Mouse (Mus musculus): ENCODE measurements around the gene Rnase2b. TPM values are rescaled to one million over a fixed set of nuclear protein-coding genes. Genes with fewer than 3 reads are reported as not detected.
"Not testable (repeated sequence)": the region's sequence is repeated elsewhere in the genome, so short reads cannot be mapped to it uniquely, and the experiment has no call there.

Gene Rnase2b
- polyA plus RNA-seq, 1 experiment: not detected

DNA sequence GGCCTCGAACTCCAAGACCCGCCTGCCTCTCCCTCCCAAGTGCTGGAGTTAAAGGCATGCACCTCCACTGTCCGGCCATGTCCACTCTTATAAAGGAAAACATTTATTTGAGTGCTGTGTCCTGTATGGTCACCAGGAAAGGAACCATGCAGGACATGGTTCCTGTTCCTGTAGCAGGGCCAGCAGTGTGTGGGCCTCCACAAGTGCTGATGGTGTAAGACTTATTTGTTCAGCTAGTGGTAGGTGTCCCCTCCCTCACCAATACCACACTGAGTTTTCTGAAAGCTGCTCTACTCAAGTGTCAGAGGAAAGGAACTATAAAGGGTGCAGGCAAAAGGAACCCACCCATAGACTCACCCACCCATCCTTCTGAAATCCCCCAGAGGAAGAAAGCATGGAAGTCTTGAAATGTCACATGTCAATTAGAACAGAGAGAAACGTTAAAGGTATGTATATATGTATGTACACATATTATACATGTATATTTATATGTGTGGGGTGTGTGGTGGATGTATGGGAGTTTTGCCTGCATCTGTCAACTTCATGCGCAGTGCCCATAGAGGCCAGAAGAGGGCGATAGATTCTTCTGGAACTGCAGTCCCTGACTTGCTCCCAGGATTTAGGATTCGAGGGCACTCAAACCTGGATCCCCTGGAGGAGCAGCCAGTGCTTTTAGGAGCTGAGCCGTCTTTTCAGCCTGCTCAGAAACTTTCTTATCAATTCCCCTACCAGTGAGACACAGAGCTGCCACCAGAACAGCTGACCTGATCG, 10.2 kb downstream of the Rnase2b start:
- not testable (repeated sequence) for H3K4me3 ChIP-seq (ENCODE audit: low read depth, low read length); H3K4me1 ChIP-seq (ENCODE audit: control insufficient read depth, insufficient read depth, low read length); H3K9me3 ChIP-seq (replicated peaks; ENCODE audit: control insufficient read depth, insufficient read depth, low read length, poor library complexity, severe bottlenecking); H3K27ac ChIP-seq (ENCODE audit: insufficient read depth, low read length); H3K36me3 ChIP-seq (ENCODE audit: control insufficient read depth, insufficient read depth, low read length, poor library complexity, severe bottlenecking); H3K9ac ChIP-seq (ENCODE audit: low read depth, poor library complexity, severe bottlenecking); H3K27me3 ChIP-seq (ENCODE audit: control insufficient read depth, insufficient read depth, low read length, poor library complexity, severe bottlenecking)
- TF ChIP-seq CTCF (IDR thresholded peaks at IDR 0.05; ENCODE audit: low read depth, low read length): peak; percentile 76

DNA sequence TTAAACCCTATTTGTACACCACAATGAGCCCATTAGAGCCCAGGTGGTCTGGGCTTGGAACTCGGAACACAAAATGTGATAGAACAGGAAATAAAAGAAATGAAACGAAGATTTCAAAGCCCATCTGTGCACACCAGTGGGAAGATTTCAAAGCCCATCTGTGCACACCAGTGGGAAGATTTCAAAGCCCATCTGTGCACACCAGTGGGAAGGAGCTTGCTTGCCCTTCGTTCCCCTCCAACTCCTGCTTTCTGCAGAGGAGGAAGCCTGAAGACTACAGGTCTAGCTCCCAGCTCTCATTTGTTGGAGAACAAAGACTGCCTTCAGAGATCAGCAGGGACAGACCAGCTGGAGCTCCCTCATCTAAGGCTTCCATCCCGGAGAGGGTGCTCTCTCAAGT, 10.9 kb downstream of the Rnase2b start:
- H3K4me3 ChIP-seq (ENCODE audit: low read depth, low read length); H3K36me3 ChIP-seq (ENCODE audit: control insufficient read depth, insufficient read depth, low read length, poor library complexity, severe bottlenecking); H3K27ac ChIP-seq (ENCODE audit: insufficient read depth, low read length); H3K9ac ChIP-seq (ENCODE audit: low read depth, poor library complexity, severe bottlenecking); H3K27me3 ChIP-seq (ENCODE audit: control insufficient read depth, insufficient read depth, low read length, poor library complexity, severe bottlenecking); H3K4me1 ChIP-seq (ENCODE audit: control insufficient read depth, insufficient read depth, low read length); H3K9me3 ChIP-seq (replicated peaks; ENCODE audit: control insufficient read depth, insufficient read depth, low read length, poor library complexity, severe bottlenecking): not testable (repeated sequence)

DNA sequence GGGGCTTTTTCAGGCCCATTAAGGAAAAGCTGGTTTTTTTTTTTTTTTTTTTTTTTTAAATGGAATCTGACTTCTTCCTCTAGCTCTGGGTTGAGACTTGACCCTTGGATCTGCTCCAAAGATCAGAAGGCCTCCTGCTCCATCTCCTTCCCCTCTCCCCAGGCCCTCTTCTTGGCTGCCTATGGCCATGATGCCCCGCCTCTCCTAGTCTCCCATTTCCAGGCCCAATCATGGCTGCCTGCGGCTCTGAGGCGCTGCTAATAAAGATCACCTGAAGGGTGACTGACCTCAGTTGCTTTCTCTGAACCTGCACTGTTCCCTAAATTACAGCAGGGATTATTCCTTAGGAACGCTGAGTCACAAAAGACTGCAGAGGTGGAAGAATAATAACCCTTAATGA, 11.8 kb downstream of the Rnase2b start:
- Histone ChIP-seq H3K27ac (ENCODE audit: insufficient read depth, low read length) (no peak overlapping the region), H3K36me3 (ENCODE audit: control insufficient read depth, insufficient read depth, low read length, poor library complexity, severe bottlenecking) (no peaks in the 10 kb centered on the region), H3K9ac (ENCODE audit: low read depth, poor library complexity, severe bottlenecking) (no peak overlapping the region), H3K4me1 (ENCODE audit: control insufficient read depth, insufficient read depth, low read length) (no peaks in the 10 kb centered on the region), H3K9me3 (replicated peaks; ENCODE audit: control insufficient read depth, insufficient read depth, low read length, poor library complexity, severe bottlenecking) (no peaks in the 10 kb centered on the region), H3K27me3 (ENCODE audit: control insufficient read depth, insufficient read depth, low read length, poor library complexity, severe bottlenecking) (no peaks in the 10 kb centered on the region), H3K4me3 (ENCODE audit: low read depth, low read length) (no peak overlapping the region)
- no peak for TF ChIP-seq EP300 (IDR thresholded peaks at IDR 0.05; ENCODE audit: insufficient read depth, low read depth, low read length)
- no peak for TF ChIP-seq CTCF (IDR thresholded peaks at IDR 0.05; ENCODE audit: low read depth, low read length)
- TF ChIP-seq POLR2A (IDR thresholded peaks at IDR 0.05; ENCODE audit: insufficient read depth, low read length): no peak

DNA sequence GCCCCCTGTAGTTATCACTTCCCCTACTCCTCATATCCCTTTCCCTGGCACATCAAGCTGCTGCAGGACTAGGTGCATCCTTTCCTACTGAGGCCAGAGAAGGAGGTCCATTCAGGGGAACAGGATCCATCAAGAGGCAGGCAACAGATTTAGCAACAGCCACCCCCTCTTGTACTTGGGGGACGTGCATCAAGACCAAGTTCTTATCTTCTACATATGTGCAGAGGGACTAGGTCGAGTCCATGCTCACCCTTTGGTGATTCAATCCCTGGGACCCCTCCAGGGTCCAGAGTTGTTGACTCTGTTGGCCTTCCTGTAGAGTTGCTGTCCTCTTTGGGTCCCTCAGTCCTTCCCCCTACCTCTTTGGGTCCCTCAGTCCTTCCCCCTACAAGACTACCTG, 19.0 kb downstream of the Rnase2b start:
- not testable (repeated sequence) for H3K27me3 ChIP-seq (ENCODE audit: control insufficient read depth, insufficient read depth, low read length, poor library complexity, severe bottlenecking); H3K9ac ChIP-seq (ENCODE audit: low read depth, poor library complexity, severe bottlenecking); H3K9me3 ChIP-seq (replicated peaks; ENCODE audit: control insufficient read depth, insufficient read depth, low read length, poor library complexity, severe bottlenecking); H3K4me3 ChIP-seq (ENCODE audit: low read depth, low read length); H3K36me3 ChIP-seq (ENCODE audit: control insufficient read depth, insufficient read depth, low read length, poor library complexity, severe bottlenecking); H3K27ac ChIP-seq (ENCODE audit: insufficient read depth, low read length); H3K4me1 ChIP-seq (ENCODE audit: control insufficient read depth, insufficient read depth, low read length)

DNA sequence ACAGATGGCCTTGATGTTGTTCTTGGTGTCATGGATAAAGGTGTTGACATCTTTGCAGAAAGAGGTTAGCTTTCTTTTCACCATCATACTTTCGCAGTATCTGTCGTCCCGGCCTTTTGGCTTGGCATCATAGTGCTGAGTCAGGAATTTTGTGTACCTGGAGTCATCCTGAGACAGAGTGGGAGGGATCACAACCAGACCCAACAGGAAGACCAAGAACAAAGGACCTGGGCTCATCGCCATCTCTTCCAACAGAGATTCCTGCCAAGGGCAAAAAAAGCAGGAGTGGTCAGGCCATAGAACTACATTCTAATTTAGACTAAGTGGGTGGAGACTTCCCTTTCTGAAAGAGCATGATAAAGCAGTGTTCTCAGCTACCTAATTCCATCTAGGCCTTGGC, 33.6 kb downstream of the Rnase2b start:
- Histone ChIP-seq H3K4me1 (ENCODE audit: control insufficient read depth, insufficient read depth, low read length) (no peaks in the 10 kb centered on the region), H3K9ac (ENCODE audit: low read depth, poor library complexity, severe bottlenecking) (no peak overlapping the region), H3K27ac (ENCODE audit: insufficient read depth, low read length) (no peak overlapping the region), H3K36me3 (ENCODE audit: control insufficient read depth, insufficient read depth, low read length, poor library complexity, severe bottlenecking) (no peaks in the 10 kb centered on the region), H3K4me3 (ENCODE audit: low read depth, low read length) (no peak overlapping the region), H3K27me3 (ENCODE audit: control insufficient read depth, insufficient read depth, low read length, poor library complexity, severe bottlenecking) (no peaks in the 10 kb centered on the region), H3K9me3 (replicated peaks; ENCODE audit: control insufficient read depth, insufficient read depth, low read length, poor library complexity, severe bottlenecking) (peaks cover 4% of the 10 kb centered on the region; the same call in 1 of the 2 replicates)
- TF ChIP-seq EP300 (IDR thresholded peaks at IDR 0.05; ENCODE audit: insufficient read depth, low read depth, low read length) (no peak), POLR2A (IDR thresholded peaks at IDR 0.05; ENCODE audit: insufficient read depth, low read length) (no peak), CTCF (IDR thresholded peaks at IDR 0.05; ENCODE audit: low read depth, low read length) (no peak)

- TF ChIP-seq CTCF (IDR thresholded peaks at IDR 0.05; ENCODE audit: low read depth, low read length) (no peak), EP300 (IDR thresholded peaks at IDR 0.05; ENCODE audit: insufficient read depth, low read depth, low read length) (no peak), POLR2A (IDR thresholded peaks at IDR 0.05; ENCODE audit: insufficient read depth, low read length) (no peak)
- H3K4me3 ChIP-seq (ENCODE audit: low read depth, low read length): no peak within 1 kb of the TSS
- H3K27me3 ChIP-seq (ENCODE audit: control insufficient read depth, insufficient read depth, low read length, poor library complexity, severe bottlenecking): no peaks in the 10 kb centered on the region
- no peaks in the 10 kb centered on the region for H3K36me3 ChIP-seq (ENCODE audit: control insufficient read depth, insufficient read depth, low read length, poor library complexity, severe bottlenecking)
- peaks cover 4% of the 10 kb centered on the region; the same call in 1 of the 2 replicates for H3K9me3 ChIP-seq (replicated peaks; ENCODE audit: control insufficient read depth, insufficient read depth, low read length, poor library complexity, severe bottlenecking)
- no peak within 1 kb of the TSS for H3K9ac ChIP-seq (ENCODE audit: low read depth, poor library complexity, severe bottlenecking)
- no peaks in the 10 kb centered on the region for H3K4me1 ChIP-seq (ENCODE audit: control insufficient read depth, insufficient read depth, low read length)
- H3K27ac ChIP-seq (ENCODE audit: insufficient read depth, low read length): no peak within 1 kb of the TSS
These were observed 37.3 kb downstream of the Rnase2b start, which contains the start of gene Ang2 for GRCm38 (mm10) chr14:51199098-51200023. TSS of gene Ang2 (minus strand) at chr14:51199148.
